Mouse (Mus musculus) erythroblast, embryonic 14.5 days (primary cell): ENCODE results near the gene Slc2a4.

Source experiments
- GATA1 ChIP-seq: IDR thresholded peaks from 2 replicates; pipeline ENCODE4 v1.6.1; 2012; ENCODE audit warnings: low read length, inconsistent platforms, mixed read lengths
- TAL1 ChIP-seq: IDR thresholded peaks from 3 replicates; pipeline ENCODE4 v1.6.1; 2012; ENCODE audit warnings: low read length, inconsistent platforms, mixed read lengths

GRCm38 (mm10) chr11:69914917-69915430, 33.0 kb downstream of the Slc2a4 start:
- TF ChIP-seq GATA1 (no peak), TAL1 (no peak)
